Mouse (Mus musculus): Measurements from ENCODE around the gene Il27.

Il27 gene

DNA sequence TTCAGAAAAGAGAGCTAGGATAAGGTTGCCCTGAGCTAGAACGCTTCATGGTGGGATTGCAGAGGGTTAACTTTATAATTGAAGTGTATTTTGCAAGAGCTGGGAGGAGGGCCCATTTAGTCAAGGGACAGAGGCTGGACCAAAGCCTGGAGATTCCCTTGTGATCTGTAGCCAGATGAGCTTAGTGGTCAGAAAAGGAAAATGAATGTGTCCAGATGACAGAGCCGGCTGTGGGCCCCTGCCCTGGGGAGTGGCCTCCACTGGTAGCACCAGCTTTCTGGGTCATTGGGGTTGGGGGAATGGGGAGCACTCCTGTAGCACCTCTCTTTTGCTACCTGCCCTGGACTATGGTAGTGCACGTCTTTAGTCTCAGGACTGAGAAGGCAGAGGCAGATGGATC, 12.3 kb upstream of the Il27 start:
- in situ Hi-C loops (cut with MboI, MseI): no loop called here

DNA sequence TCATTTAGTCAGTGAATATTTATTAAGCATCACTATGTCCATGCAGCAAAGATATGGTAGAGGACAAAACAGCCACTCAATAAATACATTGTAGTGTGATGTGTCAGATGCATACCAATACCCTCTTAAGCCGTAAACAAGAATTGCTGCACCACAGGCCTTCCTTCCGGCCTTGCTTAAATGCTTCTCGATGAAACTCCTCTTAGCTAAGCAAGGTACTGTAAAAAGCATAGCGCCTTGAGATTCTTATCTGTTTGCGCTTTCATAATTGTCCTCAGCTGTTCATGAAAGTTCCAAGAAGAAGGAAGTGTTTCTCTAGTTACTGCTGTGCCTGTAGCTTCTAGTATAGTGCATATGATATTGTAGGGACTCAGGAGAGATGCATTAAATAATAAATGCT, 11.9 kb upstream of the Il27 start:
- in situ Hi-C loops (cut with MboI, MseI): no loop called here

DNA sequence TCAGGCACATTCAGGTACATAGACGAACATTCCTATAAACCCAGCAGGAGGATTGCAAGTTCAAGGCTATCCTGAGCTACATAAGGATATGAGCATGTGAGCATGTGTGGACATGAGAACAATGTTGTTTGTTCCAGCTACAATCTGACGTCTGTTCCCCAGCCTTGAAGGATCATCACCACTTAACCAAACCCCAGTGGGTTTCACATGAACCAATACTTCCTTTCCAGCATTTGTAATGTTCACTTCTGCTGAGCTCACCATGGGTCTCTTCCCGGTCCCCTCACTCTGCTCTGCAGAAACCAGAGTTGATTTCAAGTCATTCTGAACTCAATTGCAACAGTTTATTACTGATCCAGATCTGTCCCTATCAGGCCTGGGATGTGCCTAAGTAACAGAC, 7.9 kb upstream of the Il27 start:
- in situ Hi-C loops (cut with MboI, MseI): no loop called here

- in situ Hi-C loops (cut with MboI, MseI): no loop called here
Observed at GRCm38 (mm10) chr7:126601896-126602295, 7.2 kb upstream of the Il27 start.

DNA sequence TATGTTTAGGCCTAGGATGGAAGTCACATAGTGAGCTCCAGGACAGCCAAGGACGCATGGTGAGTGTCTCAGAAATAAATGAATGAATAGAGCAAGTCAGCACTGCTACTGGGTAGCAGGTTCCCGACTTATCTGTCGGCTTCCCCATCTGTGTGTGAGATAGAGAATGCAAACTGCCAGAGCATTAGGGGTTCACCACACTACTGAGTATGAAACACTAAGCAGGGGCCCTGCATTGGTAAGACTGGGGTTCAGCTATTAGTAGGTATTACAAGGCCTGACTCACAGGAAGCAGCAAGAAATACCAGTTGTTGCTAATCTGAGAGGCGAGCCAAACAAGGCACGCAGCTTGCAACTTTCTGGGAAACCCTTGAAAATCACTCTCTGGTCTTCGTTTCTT, 4.2 kb upstream of the Il27 start:
- in situ Hi-C loops (cut with MboI, MseI): no loop called here

- in situ Hi-C loops (cut with MboI, MseI): no loop called here
Observed at GRCm38 (mm10) chr7:126596414-126596813, 1.7 kb upstream of the Il27 start.

DNA sequence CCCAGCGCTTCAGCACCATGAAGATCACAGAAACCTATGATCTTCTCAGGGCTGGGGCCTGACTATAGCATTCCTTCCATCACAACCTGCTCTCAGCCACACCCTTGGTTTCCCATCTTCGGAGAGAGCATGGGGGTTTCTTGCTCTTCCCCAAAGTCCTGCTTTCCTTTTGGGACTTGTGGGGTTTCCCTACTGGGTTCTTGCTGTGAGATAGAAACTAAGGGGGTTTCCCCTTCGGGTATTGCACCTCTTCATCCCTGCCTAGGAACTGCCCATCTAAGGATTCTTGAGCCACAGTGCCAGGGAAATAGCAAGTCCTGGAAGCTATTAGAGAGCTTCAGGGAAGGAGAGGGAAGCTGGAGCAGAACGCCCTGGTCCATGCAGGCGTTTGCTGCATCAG, 1.1 kb upstream of the Il27 start:
- in situ Hi-C loops (cut with MboI, MseI): no loop called here

DNA sequence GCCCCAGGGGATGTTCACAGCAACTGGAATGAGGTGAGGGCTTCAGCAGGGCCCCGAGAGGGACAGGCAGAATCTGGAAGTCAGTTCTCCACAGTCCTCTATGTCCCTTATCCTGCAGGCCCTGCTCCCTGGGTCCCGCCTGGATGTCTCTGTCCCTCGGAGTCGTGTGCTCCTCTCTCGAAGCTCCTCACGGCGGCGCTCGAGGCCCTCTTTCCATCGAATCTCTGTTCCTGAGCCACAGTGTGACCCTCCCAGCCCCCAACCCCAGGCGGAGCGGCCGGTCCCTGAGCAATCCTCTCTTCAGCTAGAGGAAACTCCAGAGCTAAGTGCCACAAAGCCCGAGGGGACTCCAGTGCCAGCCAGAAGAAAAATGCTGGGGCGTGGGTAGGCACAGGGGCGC, 7.0 kb downstream of the Il27 start:
- in situ Hi-C loops (cut with MboI, MseI): no loop called here

DNA sequence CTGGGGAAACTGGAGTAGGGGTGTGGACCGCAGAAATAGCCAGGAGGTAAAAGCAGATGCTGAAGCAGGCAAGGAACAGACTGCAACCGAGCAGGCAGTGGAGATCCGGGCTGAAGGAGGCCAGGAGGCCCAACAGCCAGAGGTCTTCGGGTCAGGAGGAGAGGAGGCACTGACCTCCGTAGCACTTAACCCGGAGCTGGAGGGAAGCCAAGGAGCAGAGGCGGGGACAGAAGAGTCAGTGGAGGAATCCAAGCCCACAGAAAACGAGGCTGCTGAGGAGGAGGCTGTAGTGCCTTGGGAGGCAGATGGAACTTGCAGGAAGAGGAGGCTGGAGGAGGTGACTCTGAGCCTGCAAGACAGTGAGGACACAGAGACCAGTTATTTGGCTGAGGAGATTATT, 7.9 kb downstream of the Il27 start:
- in situ Hi-C loops (cut with MboI, MseI): no loop called here

DNA sequence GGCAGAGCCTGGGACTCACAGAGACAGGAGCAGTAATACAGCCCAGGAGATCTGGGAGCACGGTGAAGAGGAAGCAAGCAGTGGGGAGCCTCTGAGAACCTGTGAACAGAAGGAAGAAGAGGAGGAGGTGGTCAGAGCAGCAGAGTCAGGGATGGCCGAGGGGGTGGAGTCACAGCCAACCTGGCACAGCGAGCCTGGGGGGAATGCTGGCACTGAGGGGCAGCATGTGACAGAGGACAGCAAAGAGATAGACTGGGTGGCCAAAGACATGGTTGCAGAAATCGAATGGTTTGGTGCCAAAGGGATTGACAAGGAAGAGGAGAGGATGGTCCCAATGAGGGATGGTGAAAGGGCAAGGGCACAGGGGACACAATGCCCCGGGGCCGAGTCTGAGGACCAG, 9.0 kb downstream of the Il27 start, which contains the start of gene Cln3:
Cln3 (minus strand) TSS at position 101 of the 400 bp plus-strand sequence.
- in situ Hi-C loops (cut with MboI, MseI): no loop called here

GRCm38 (mm10) chr7:126584506-126584977, 10.2 kb downstream of the Il27 start, which contains the start of gene Apobr:
TSS of gene Apobr (plus strand) at chr7:126584942.
- in situ Hi-C loops (cut with MboI, MseI): no loop called here

DNA sequence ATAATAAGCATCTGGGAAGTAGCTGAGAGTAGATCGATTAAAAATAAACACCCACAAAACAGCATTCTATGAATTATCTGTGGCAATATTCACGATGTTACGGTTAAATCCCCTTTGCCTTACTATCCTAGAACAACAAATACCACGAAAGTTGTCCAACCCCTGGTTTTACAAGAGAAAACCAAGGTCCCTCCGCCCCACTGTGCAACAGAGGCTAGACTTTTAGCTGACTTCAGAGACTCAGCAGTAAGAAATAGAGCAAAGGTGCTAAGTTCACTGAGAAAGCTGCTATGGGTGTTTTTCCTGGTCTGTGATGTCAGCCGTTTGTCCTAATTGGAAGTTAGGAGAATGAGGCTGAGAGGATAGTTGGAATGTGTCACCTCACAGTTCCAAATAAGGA, 11.0 kb downstream of the Il27 start:
- in situ Hi-C loops (cut with MboI, MseI): no loop called here

- in situ Hi-C loops (cut with MboI, MseI): no loop called here
Observed at GRCm38 (mm10) chr7:126583251-126583709, 11.5 kb downstream of the Il27 start.

DNA sequence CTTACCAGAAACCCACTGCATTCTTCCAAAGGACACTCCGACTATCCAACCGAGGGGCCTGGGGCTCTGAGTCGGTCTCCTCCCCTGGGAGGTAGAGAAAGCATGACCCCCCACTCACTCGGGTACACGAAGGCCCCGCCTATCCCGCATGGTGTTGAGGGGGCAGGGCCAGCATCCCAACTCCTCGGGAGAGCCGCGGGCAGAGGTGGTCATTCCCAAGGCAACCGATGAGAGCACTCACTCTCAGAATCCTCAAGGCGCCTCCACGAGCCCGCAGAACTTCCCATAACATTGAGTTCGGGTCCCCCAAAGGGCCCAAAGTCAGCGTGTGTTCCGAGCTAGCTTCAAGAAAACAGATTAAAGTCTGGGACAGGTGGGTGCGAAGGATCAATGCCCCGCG, 12.0 kb downstream of the Il27 start:
- in situ Hi-C loops (cut with MboI, MseI): no loop called here

- in situ Hi-C loops (cut with MboI, MseI): no loop called here
Observed at GRCm38 (mm10) chr7:126581661-126582060, 13.1 kb downstream of the Il27 start.

DNA sequence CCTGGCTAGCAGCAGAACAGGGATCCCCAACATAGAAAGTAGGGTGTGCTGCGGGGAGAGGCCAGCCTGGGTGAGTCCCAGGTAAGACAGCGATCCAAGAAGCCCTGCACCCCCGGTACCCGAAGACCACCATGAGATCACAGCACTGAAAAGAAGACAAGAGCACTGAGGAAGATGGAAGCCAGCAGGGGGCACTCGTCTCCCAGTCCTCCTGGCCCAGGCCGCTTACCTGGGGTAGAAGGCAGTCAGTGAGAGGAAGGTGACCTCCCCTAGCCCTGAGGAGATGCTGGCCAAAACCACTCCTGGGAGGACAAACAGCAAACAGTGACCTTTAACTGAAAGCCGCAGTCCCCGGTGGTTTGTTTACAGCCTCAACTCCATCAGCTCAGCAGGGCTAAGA, 15.6 kb downstream of the Il27 start:
- in situ Hi-C loops (cut with MboI, MseI): loop anchor here (5.0 kb wide), 1 partner anchor 58 kb away; no protein-coding TSS in a partner anchor

- in situ Hi-C loops (cut with MboI, MseI): loop anchor here (5.0 kb wide), 1 partner anchor 60 kb away; no protein-coding TSS in a partner anchor
Observed at GRCm38 (mm10) chr7:126576946-126577345, 17.8 kb downstream of the Il27 start.

- in situ Hi-C loops (cut with MboI, MseI): no loop called here
Observed at GRCm38 (mm10) chr7:126566094-126566765, 28.5 kb downstream of the Il27 start, which contains the start of gene Eif3c. TSS of gene Eif3c (minus strand) at chr7:126566411.

- in situ Hi-C loops (cut with MboI, MseI): no loop called here
Observed at GRCm38 (mm10) chr7:126565693-126566092, 29.0 kb downstream of the Il27 start.

GRCm38 (mm10) chr7:126556635-126557034, 38.1 kb downstream of the Il27 start:
- in situ Hi-C loops (cut with MboI, MseI): no loop called here

- in situ Hi-C loops (cut with MboI, MseI): no loop called here
Observed at GRCm38 (mm10) chr7:126554796-126555195, 39.9 kb downstream of the Il27 start.

DNA sequence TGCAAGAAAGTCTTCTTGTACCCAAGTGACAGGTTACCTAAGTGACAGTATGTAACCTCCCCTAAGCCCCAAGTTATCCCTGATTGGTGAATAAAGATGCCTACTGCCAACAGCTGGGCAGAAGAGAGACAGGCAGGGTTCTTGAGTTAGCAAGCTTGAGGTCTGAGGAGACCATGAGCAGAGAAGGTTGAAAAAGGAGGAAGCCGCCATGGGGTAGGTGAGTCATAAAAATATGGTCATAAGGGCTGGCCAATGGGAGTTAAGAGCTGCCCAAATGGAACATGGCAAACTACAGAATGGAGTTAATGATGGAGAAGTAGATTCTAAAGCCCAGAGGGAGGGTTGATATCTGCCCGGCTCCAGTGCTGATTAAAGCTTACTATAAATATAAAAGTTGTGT, 49.1 kb downstream of the Il27 start:
- in situ Hi-C loops (cut with MboI, MseI): no loop called here

DNA sequence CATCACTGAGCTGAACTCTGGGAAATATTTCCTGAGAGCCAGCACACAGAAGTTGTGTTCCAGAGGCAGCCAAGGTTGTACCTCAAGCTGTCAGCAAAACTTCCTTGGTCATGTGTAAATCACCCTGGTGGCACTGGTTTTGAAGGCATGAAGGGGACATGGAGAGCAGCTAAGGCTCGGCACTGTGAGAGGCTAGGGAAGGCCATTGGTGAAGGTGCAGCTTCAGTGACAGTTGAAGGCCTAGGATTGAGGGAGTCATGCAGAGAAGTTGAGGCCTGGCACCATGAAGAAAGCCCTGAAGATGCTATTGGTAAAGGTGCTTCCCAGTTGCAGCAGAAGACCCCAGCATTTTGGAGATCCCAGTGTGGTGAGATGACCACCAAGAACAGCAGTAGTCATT, 53.1 kb downstream of the Il27 start:
- in situ Hi-C loops (cut with MboI, MseI): no loop called here
